Mouse (Mus musculus): ENCODE measurements at regions not wholly inside any gene's neighbourhood (a gene's known extent, or its start where the extent isn't known, plus 50 kb on each side); places are given as distances from the start of the nearest gene placed in this dataset.

- no peak for DNase-seq
These were observed 109.8 kb upstream of the Syt6 start for GRCm38 (mm10) chr3:103465132-103465690.

DNA sequence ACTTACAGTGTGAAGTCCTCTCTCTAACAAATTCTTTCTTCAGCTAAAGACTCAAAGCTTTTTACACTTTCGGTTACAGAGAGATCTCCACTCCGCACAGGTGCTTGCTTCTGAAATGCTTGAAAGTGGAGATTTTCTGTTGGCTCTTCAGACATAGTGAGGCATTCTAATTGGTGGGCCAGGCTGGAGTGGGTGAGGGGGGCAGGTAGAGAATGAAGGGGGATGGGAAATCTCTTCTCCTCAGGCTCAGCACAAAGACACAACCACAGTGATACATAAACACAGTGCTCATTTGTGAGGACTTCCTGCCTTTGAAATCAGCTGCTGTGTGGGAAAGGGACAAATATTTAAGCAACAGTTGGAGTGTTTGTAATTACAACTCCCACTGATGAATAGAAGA lies 109.1 kb upstream of the Syt6 start:
- DNase-seq: no peak

GRCm38 (mm10) chr3:103470586-103471400 lies 104.2 kb upstream of the Syt6 start:
- DNase-seq: no peak

GRCm38 (mm10) chr3:103472598-103472997 lies 102.4 kb upstream of the Syt6 start:
- DNase-seq: no peak

DNA sequence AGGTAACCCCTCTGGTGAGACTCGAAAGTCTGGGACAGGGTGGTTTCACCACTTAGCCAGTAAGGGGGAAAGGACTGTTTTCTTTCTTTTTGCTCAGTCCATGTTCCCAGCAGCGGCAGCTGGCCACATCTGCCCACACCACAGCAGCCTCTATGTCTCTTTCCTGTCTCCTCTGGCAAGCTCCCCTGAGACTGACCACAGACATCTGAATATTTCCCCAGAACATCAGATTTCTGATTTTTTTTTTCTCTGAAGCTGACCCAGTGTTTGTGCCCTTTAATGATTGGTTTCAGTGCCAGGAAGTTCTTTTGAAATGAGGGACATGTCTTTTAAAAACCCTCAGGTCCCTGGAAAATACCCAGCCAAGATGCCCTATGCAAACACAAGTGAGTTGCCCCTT lies 101.7 kb upstream of the Syt6 start:
- DNase-seq: no peak

DNA sequence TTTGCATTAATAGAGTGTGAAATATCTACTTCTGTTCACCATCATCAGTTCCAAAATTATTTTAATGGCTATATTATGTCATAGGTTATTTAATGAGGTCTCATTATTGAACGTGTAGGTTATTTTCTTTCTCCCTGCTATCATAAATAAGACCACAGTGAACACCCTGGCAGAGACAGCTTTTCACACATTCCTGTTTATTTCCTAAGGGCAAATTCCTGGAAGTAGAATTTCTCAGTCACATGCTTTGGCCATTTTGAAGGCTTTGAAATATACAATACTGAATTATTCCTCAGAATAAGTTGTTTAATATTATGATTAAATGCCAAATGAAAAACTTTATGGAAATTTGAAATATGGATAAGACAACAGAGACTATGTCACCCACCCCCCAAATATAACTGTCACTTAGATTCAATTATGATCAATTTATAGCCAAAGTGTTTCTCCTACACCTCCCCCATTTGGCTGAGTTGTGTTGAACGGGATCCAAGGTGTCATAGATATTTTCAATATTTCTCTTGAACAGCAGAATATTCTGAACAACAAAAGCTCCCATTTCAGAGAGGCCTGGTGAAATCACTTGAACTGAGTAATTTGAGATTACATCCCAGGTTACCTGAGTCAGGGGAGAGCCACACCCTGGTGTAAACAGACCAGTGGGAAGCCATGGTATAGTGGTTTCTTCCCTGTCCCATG lies 95.0 kb upstream of the Syt6 start:
- DNase-seq: no peak

DNA sequence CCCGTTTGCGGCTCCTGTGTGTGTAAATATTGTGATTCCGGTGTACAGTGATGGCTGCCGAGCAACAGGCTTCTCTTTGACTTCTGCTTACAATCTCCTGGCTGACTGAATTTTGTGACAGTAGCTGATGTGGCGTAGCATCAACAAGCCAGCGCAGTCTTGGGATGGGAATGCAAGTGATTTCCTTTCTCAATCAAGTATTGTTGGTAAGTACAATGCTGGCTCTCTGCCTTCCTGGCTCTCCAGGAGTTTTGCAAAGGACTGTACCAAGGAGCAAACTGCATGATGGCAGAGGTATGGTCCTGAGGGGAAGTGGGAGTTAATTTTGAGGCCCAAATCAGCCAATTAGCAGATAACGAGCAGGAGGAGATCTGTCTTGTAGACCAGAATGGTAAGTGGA lies 94.4 kb upstream of the Syt6 start:
- no peak for DNase-seq

DNA sequence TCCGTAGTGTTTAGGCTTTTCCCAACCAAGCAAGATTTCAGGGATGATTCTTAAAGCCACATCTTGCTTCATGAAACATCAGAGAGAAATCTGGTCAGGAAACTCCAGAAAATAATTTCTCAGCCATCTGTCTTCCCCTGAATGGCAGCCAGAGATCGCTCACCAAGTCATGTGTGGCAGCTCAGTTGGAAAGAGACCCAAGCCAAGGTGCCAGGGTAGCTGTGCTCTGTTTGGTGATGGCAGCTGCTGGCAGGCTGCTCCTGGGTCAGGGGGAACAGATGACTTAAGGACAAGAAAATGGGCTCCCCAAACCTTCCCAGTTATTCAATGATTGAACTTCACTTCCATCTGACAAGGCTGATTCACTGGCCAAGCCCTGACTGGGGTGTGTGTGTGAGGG lies 91.7 kb upstream of the Syt6 start:
- peak; percentile 94 for DNase-seq

DNA sequence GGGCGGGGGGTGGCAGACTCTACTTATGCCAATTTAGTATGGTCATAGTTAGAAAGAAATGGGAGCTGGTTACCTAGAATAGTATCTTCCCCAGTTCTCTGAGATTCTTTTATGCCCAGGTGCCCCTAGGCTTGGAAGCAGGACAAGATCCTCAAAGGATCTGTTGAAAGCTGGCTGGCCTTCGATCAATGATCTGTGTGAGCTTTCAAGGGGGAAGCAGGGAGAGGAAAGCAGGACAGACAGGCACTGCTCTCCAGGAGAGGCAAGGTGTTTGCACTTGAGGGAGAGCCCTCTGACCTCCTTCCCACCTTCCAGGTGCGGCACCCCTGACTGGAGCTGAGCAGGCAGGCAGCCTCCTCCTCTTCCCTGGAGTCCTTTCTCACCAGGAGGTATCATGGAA lies 91.3 kb upstream of the Syt6 start:
- peak; percentile 68 for DNase-seq

GRCm38 (mm10) chr3:103489786-103490185 lies 85.2 kb upstream of the Syt6 start:
- no peak for DNase-seq

GRCm38 (mm10) chr3:103490966-103491365 lies 84.1 kb upstream of the Syt6 start:
- DNase-seq: no peak

DNA sequence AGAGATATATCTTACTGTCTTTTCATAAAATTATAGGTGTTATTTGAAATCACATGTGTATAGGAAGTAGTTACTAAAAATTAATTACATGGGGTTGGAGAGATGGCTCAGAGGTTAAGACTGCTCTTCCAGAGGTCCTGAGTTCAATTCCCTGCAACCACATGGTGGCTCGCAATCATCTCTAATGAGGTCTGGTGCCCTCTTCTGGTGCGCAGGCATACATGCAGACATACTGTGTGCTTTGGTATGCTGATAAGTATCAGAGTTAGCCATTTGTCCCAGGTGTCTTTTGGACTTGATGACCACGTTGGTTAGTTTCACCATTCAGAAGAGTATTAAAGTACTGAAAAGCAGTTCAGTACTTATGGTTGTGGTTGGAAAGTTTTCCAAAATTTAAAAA lies 82.8 kb upstream of the Syt6 start:
- DNase-seq: no peak

DNA sequence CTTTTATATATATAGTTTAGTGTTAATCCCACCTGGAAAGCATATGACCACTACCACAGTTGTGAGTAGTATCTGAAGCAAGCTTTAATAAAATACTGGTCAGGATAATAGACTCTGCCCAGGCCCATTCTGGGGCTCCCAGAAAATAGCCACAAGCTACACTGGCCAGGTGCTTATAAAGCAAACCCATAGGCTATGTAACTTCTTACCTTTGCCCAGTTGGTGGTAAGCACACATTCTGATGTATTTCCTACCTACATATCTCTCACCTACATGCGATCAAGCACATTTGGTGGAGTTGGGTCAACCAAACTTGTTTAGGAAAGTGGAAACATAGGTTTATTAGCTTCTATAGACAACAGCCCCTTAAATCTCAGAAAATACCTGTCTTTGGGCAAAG lies 81.4 kb upstream of the Syt6 start:
- no peak for DNase-seq

GRCm38 (mm10) chr3:103494043-103494442 lies 81.0 kb upstream of the Syt6 start:
- no peak for DNase-seq

DNA sequence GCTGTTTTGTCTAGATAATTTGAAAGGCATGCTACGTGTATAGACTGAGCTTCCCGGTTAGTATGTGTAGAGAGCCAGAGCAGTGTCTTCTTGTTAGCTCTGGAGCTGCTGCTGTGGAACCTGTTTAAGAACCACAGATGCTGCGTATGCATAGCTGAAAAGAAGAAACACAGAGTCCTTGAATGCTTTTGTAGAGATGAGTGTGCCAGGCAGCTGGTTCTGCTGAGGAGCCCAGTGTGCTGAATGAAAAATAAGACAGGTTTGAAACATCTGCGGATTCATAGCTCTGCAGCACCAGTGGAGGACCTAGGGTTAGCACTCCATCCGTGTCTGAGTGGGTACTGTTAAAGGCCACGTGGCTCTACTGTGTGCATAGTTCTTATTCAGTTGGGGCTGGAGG lies 78.9 kb upstream of the Syt6 start:
- DNase-seq: no peak

DNA sequence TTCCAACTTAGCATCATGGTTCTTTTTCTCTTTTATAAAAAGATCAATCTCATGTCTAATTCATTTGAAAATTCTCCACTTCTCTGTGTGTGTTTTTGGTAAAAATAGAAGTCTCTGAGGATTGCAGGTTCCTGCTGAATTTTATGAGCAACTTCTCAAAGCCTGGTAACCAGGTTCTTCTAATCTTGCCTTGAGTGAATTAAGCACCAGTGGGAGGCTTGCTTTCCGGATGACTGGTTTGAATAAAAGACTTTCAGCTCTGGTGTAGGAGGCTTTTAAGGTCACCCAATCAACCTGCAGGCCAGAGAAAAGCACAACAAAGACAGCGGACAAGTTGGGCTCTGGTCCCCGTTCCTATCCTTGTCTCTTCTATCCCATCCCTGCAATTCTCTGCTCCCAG lies 78.3 kb upstream of the Syt6 start:
- DNase-seq: no peak

DNA sequence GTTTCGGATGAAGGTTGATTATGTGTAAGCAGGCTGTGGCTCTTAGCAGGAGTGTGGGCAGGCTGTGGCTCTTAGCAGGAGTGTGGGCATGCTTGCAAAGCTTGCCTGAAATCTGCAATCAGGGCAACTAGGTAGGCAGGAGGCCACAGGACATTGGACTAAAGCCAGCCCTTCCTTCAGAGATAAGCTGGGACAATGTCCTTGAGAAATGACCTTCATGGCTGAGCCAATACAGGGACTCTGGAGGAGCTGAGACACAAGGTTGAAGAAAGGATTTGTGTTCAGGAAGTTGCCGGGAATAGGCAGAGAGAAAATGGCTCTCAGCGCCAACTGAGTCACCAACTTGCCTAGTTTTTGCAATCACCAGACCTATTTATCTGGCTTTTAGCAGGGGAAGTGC lies 77.3 kb upstream of the Syt6 start:
- no peak for DNase-seq

GRCm38 (mm10) chr3:103498458-103498857 lies 76.6 kb upstream of the Syt6 start:
- no peak for DNase-seq

DNA sequence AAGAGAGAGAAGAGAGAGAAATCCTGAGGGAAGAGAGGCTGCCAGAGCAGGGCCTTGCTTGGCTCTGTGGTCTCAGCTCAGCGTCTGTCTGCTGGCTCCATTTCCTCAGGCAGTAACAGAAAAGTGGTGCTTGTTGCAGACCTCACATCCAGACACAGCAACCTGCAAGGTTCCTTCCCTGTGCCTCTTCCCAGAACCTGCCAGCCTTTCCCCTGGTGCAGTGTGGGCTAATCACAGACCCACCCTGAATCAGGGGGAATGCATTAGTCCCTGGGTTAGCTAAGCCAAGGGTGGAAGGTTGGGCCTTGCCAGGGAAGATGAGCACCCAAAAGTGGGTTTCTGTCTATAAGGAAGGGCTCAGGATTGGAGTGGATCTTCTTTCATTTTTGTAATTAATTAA lies 75.2 kb upstream of the Syt6 start:
- no peak for DNase-seq

DNA sequence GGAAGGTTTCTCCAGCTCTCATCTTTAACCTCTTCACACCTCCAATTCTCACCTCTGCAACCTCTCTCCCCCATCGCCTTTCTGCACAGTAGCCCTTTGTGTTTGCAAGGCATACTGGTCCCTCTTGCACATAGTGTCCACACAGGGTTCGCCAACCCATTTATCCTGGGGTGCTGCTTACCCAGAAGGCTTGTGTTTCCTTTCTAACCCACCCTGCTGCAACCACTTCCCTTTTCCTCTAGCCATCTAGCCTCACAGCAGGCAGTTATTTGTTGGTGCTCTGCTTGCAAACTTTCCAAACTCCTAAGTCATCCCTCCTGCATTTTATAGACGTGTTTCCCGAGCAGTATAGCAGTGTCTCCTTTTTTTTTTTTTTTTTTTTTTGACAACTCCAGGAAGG lies 74.7 kb upstream of the Syt6 start:
- no peak for DNase-seq

GRCm38 (mm10) chr3:103504160-103504559 lies 70.9 kb upstream of the Syt6 start:
- DNase-seq: no peak

- DNase-seq: no peak
These were observed 61.6 kb upstream of the Syt6 start for GRCm38 (mm10) chr3:103513411-103513810.

DNA sequence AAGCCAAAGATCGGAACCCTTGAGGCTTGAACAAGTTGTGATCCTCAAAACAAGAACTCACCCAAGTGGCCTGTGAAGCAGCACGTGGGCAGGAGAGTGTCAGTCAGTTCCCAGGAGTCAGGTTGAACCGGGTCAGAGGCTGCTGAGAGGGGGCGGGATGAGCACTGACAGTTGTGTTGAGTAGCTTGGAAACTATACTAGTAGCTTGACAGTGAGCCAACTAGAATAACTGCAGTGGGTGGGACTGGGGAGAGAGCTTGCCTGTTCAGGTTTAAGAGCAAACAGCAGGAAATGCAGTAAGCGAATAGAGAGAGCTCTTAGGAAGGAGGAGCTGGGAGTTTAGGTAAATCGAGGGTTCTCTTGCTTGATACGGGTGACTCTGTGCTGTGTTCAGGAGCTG lies 61.0 kb upstream of the Syt6 start:
- DNase-seq: no peak

GRCm38 (mm10) chr3:103515946-103516345 lies 59.1 kb upstream of the Syt6 start:
- DNase-seq: no peak
